Mouse (Mus musculus) stomach, postnatal 0 days (tissue): Measurements from ENCODE around the gene Slc7a7.

Experiments
- CTCF ChIP-seq: IDR thresholded peaks from 2 replicates; pipeline ENCODE4 v1.5.1; 2016; ENCODE audit warnings: antibody characterized with exemption, low read depth, mild to moderate bottlenecking, moderate library complexity
- EP300 ChIP-seq: optimal IDR thresholded peaks from 2 replicates; pipeline ENCODE3; 2016; ENCODE audit warnings: antibody characterized with exemption

DNA sequence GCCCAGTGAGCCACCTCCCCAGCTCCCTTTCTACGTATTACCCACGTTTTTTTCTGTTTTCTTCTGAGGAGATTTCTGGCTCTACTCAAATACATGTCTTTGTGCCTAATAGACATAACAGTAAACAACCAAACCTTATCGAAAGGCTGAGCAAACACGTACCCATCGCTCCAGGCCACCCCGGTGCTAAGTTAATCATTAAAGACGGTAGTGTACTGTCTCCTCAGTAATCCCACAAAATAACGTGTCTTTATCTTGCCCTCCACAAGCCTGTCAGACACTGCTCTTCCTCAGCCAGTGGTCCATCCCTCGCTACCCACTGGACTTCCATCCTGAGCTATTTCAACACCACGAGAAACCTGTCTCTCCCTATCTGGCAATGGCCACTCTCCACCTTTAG is 35.8 kb downstream of the Slc7a7 start:
- no peak for TF ChIP-seq CTCF
- TF ChIP-seq EP300, result no peak
